8 mouse cellular contexts compared by ENCODE assay signal in genomic region chr14:73303193-73303592, GRCm38 (mm10). TPM values are rescaled to one million over a fixed set of nuclear protein-coding genes. Genes with fewer than 3 reads are reported as not detected.
A peak's percentile ranks its signal among the peaks of the same experiment; 100 is the strongest.
DNase-seq lines count a peak whose midpoint lies in the region; ATAC-seq and TF ChIP-seq lines count a peak whose summit lies in the region.

No protein-coding gene starts in this region.

- WGBS in heart, adult 2 months = 28% methylated on average over 3 of the region's 3 CpGs
- WGBS in heart, embryonic 10.5 days = 32% methylated on average over 3 of the region's 3 CpGs
- 30% methylated on average over 3 of the region's 3 CpGs for WGBS in spleen, adult 2 months
- 49% methylated on average over 3 of the region's 3 CpGs for WGBS in cerebellum, adult 2 months
- WGBS in kidney, postnatal 0 days = 26% methylated on average over 3 of the region's 3 CpGs

- H3K9me3 ChIP-seq in heart, embryonic 10.5 days = no peaks in the 10 kb centered on the region
- no peaks in the 10 kb centered on the region for H3K9me3 ChIP-seq in kidney, postnatal 0 days (replicated peaks; ENCODE audit: low read length)

- DNase-seq in heart, adult 2 months = peak in 1 of 2 experiments; percentile 11
- no peak for DNase-seq in heart, embryonic 10.5 days (ENCODE audit: low spot score)
- peak; percentile 37 to 57 for DNase-seq in spleen, adult 2 months (ENCODE audit: low read depth in 1 of 2, low spot score in 2 of 2)
- DNase-seq in spleen, adult 12 weeks (ENCODE audit: low spot score) = no peak
- peak; percentile 34 to 53 for DNase-seq in cerebellum, adult 2 months
- DNase-seq in kidney, postnatal 0 days (ENCODE audit: low spot score) = peak; percentile 77
- DNase-seq in naive thymus-derived CD4-positive, alpha-beta T cell, adult 2 months (ENCODE audit: low read depth) = peak; percentile 86
- DNase-seq in ovary, adult 18-20 months (ENCODE audit: low spot score) = no peak

- intact Hi-C loops in heart, adult 2 months (cut with DNase I) = loop anchor here (1.0 to 5.0 kb wide), 2 partner anchors 66 to 197 kb away; partner anchors contain the start of gene Lpar6

- no peak for ATAC-seq in kidney, postnatal 0 days (replicated peaks; ENCODE audit: low FRiP score, low read depth)

- no peaks in the 10 kb centered on the region; the same call in 1 of the 2 replicates for H3K36me3 ChIP-seq in heart, adult 2 months (ENCODE audit: control insufficient read depth, insufficient read depth, low read length)
- H3K36me3 ChIP-seq in heart, embryonic 10.5 days = no peaks in the 10 kb centered on the region
- H3K36me3 ChIP-seq in spleen, adult 2 months (ENCODE audit: control insufficient read depth, insufficient read depth, low read length) = no peaks in the 10 kb centered on the region; the same call in 1 of the 2 replicates
- H3K36me3 ChIP-seq in kidney, postnatal 0 days (ENCODE audit: insufficient read depth, low read length) = no peaks in the 10 kb centered on the region

- H3K27ac ChIP-seq in heart, adult 2 months = no peak overlapping the region
- H3K27ac ChIP-seq in heart, embryonic 10.5 days = no peak overlapping the region
- H3K27ac ChIP-seq in spleen, adult 2 months (ENCODE audit: insufficient read depth, low read length) = no peak overlapping the region
- H3K27ac ChIP-seq in cerebellum, adult 2 months (ENCODE audit: insufficient read depth, low read length) = no peak overlapping the region
- no peak overlapping the region for H3K27ac ChIP-seq in kidney, postnatal 0 days

- no peaks in the 10 kb centered on the region; the same call in 1 of the 2 replicates for H3K4me1 ChIP-seq in heart, adult 2 months (ENCODE audit: control insufficient read depth, insufficient read depth, low read length)
- no peaks in the 10 kb centered on the region for H3K4me1 ChIP-seq in heart, embryonic 10.5 days
- H3K4me1 ChIP-seq in spleen, adult 2 months (ENCODE audit: control insufficient read depth, insufficient read depth, insufficient read length) = no peaks in the 10 kb centered on the region
- no peaks in the 10 kb centered on the region; the same call in none of the 2 replicates for H3K4me1 ChIP-seq in cerebellum, adult 2 months (ENCODE audit: control insufficient read depth, insufficient read depth, low read length)
- no peaks in the 10 kb centered on the region for H3K4me1 ChIP-seq in kidney, postnatal 0 days (replicated peaks; ENCODE audit: insufficient read depth, low read length)

- no peak for TF ChIP-seq POLR2A in heart, adult 2 months (IDR thresholded peaks at IDR 0.05; ENCODE audit: insufficient read depth, low read depth, low read length)
- no peak for TF ChIP-seq POLR2A in spleen, adult 2 months (IDR thresholded peaks at IDR 0.05; ENCODE audit: low read depth, low read length)
- no peak for TF ChIP-seq POLR2A in cerebellum, adult 2 months (IDR thresholded peaks at IDR 0.05; ENCODE audit: borderline replicate concordance, insufficient read depth, low read length)

- H3K4me2 ChIP-seq in kidney, postnatal 0 days (ENCODE audit: low read length) = no peak overlapping the region

- TF ChIP-seq EP300 in heart, adult 2 months (IDR thresholded peaks at IDR 0.05; ENCODE audit: insufficient read depth, low read depth, low read length) = no peak

- peaks cover 1% of the 10 kb centered on the region; the same call in 1 of the 2 replicates for H3K79me2 ChIP-seq in heart, adult 2 months (replicated peaks; ENCODE audit: control insufficient read depth, insufficient read depth, low read length)

- no peaks in the 10 kb centered on the region for H3K27me3 ChIP-seq in heart, adult 2 months (ENCODE audit: control insufficient read depth, insufficient read depth, low read length)
- H3K27me3 ChIP-seq in heart, embryonic 10.5 days (ENCODE audit: insufficient read depth, poor library complexity, severe bottlenecking) = no peaks in the 10 kb centered on the region
- no peaks in the 10 kb centered on the region for H3K27me3 ChIP-seq in spleen, adult 2 months (ENCODE audit: control insufficient read depth, insufficient read depth, low read length)
- no peaks in the 10 kb centered on the region for H3K27me3 ChIP-seq in cerebellum, adult 2 months (ENCODE audit: control insufficient read depth, insufficient read depth, low read length)
- no peaks in the 10 kb centered on the region for H3K27me3 ChIP-seq in kidney, postnatal 0 days (ENCODE audit: insufficient read depth, low read length)

- TF ChIP-seq CTCF in heart, adult 2 months (IDR thresholded peaks at IDR 0.05) = peak; percentile 96
- peak; percentile 19; the same call in 1 of the 2 replicates for TF ChIP-seq CTCF in spleen, adult 2 months (IDR thresholded peaks at IDR 0.05; ENCODE audit: extremely low read depth, insufficient read depth, insufficient read length, insufficient replicate concordance)
- peak; percentile 51; the same call in 1 of the 2 replicates for TF ChIP-seq CTCF in cerebellum, adult 2 months (IDR thresholded peaks at IDR 0.05; ENCODE audit: borderline replicate concordance, insufficient read depth, low read depth, low read length)
- TF ChIP-seq CTCF in kidney, postnatal 0 days (IDR thresholded peaks at IDR 0.05; ENCODE audit: low read depth) = peak; percentile 84

- H3K4me3 ChIP-seq in heart, adult 2 months = no peak overlapping the region
- H3K4me3 ChIP-seq in heart, embryonic 10.5 days = no peak overlapping the region
- no peak overlapping the region for H3K4me3 ChIP-seq in spleen, adult 2 months (ENCODE audit: extremely low read depth, insufficient read depth, insufficient read length)
- no peak overlapping the region for H3K4me3 ChIP-seq in cerebellum, adult 2 months (replicated peaks; ENCODE audit: insufficient read depth, low read depth, low read length)
- H3K4me3 ChIP-seq in kidney, postnatal 0 days (replicated peaks; ENCODE audit: low read depth, low read length) = no peak overlapping the region

- no peak overlapping the region for H3K9ac ChIP-seq in heart, adult 2 months (ENCODE audit: low read depth, low read length)
- H3K9ac ChIP-seq in kidney, postnatal 0 days (ENCODE audit: low read depth, low read length) = no peak overlapping the region

RNA-seq across cellular contexts. Expression of gene Rb1, which starts 22.4 kb away (rescaled TPM):
- total RNA-seq in heart, adult 2 months (2021) = 10 to 100 TPM; 18.2 to 19.2 TPM
- 5.1 and 9.6 TPM in 2 replicates for polyA plus RNA-seq in heart, adult 2 months (2012; rRNA removed)
- 7.7 and 9.5 TPM in 2 replicates for polyA plus RNA-seq in heart, embryonic 10.5 days (2016; fragmentation: Nextera tagmentation; extraction: Ambion mirVana)
- 4.5 and 5.2 TPM in 2 replicates for polyA plus RNA-seq in spleen, adult 2 months (2012; rRNA removed)
- polyA plus RNA-seq in cerebellum, adult 2 months (2012; rRNA removed) = 21.2 and 22.4 TPM in 2 replicates
- 21.9 and 26.6 TPM in 2 replicates for polyA plus RNA-seq in kidney, postnatal 0 days (2015; fragmentation: Nextera tagmentation; extraction: Ambion mirVana)

Comparison
In these comparisons a context has a peak if more than half of its experiments do, and no peak if none do; other contexts are left out.
1. DNase-seq: peak in spleen, adult 2 months (2 of 2), cerebellum, adult 2 months (2 of 2), kidney, postnatal 0 days (single experiment) and naive thymus-derived CD4-positive, alpha-beta T cell, adult 2 months (single experiment); none in heart, embryonic 10.5 days (single experiment), spleen, adult 12 weeks (single experiment) and ovary, adult 18-20 months (single experiment).
2. CTCF ChIP-seq: peak in every context shown above with its lines; median percentile 96 in heart, adult 2 months; 84 in kidney, postnatal 0 days; 51 in cerebellum, adult 2 months; 19 in spleen, adult 2 months.